In genomic region chr12:17239428-17239688, GRCm38 (mm10) we compare ENCODE assay signal across 19 mouse cellular contexts. TPM values are rescaled to one million over a fixed set of nuclear protein-coding genes. Genes with fewer than 3 reads are reported as not detected.
DNase-seq lines count a peak whose midpoint lies in the region; ATAC-seq and TF ChIP-seq lines count a peak whose summit lies in the region.
"Had no signal": no experiment of that assay in that cellular context is flagged by ENCODE, and none has a peak within 500 bp of the region (broad histone marks: within the 10 kb centered on the region; RNA-seq: fewer than 3 reads in every experiment).

No protein-coding gene starts in this region.

- TF ChIP-seq CTCF in left cerebral cortex, adult 2 months (IDR thresholded peaks at IDR 0.05): no peak

- intact Hi-C loops in left cerebral cortex, adult 2 months (cut with DNase I): no loop called here

- H3K4me1 ChIP-seq in forebrain, embryonic 10.5 days: peaks cover 31% of the 10 kb centered on the region
- H3K4me1 ChIP-seq in forebrain, embryonic 15.5 days: peaks cover 9% of the 10 kb centered on the region
- H3K4me1 ChIP-seq in limb, embryonic 11.5 days (ENCODE audit: control insufficient read depth, insufficient read depth, low read length): peaks cover 5% of the 10 kb centered on the region; the same call in 1 of the 2 replicates
- H3K4me1 ChIP-seq: heart, embryonic 10.5 days; lung, embryonic 15.5 days had no signal

- no peak overlapping the region for H3K4me2 ChIP-seq in forebrain, embryonic 15.5 days (replicated peaks)
- H3K4me2 ChIP-seq in limb, embryonic 11.5 days (ENCODE audit: low read depth, severe bottlenecking): no peak overlapping the region
- H3K4me2 ChIP-seq: hindbrain, embryonic 13.5 days; lung, embryonic 15.5 days; midbrain, embryonic 11.5 days had no signal

- H3K9me3 ChIP-seq in forebrain, embryonic 10.5 days: peaks cover 4% of the 10 kb centered on the region
- no peaks in the 10 kb centered on the region for H3K9me3 ChIP-seq in forebrain, embryonic 15.5 days
- H3K9me3 ChIP-seq in limb, embryonic 11.5 days (ENCODE audit: control insufficient read depth, low read length): peaks cover 3% of the 10 kb centered on the region; the same call in 1 of the 2 replicates
- H3K9me3 ChIP-seq: heart, embryonic 10.5 days; lung, embryonic 15.5 days had no signal

- no peak for ATAC-seq in forebrain, embryonic 15.5 days (replicated peaks)
- no peak for ATAC-seq in limb, embryonic 11.5 days (ENCODE audit: insufficient number of reproducible peaks, low FRiP score, low TSS enrichment, low read depth)
- ATAC-seq in megakaryocyte progenitor cell, adult 5-6 weeks (replicated peaks; ENCODE audit: poor library complexity): no peak
- ATAC-seq: Patski had no signal

- H3K27ac ChIP-seq in forebrain, embryonic 10.5 days: peak overlapping the region; percentile 79
- no peak overlapping the region for H3K27ac ChIP-seq in forebrain, embryonic 15.5 days (replicated peaks)
- peak overlapping the region; percentile 28; the same call in 1 of the 2 replicates for H3K27ac ChIP-seq in left cerebral cortex, adult 2 months
- H3K27ac ChIP-seq in limb, embryonic 11.5 days (replicated peaks; ENCODE audit: low read depth, low read length): peak overlapping the region; percentile 77
- H3K27ac ChIP-seq: hindbrain, embryonic 13.5 days; liver, embryonic 14.5 days; lung, embryonic 15.5 days; macrophage had no signal

- no peak overlapping the region for H3K4me3 ChIP-seq in forebrain, embryonic 10.5 days
- H3K4me3 ChIP-seq in forebrain, embryonic 15.5 days: no peak overlapping the region
- H3K4me3 ChIP-seq in left cerebral cortex, adult 2 months: no peak overlapping the region
- no peak overlapping the region for H3K4me3 ChIP-seq in limb, embryonic 11.5 days (ENCODE audit: low read depth, low read length)
- H3K4me3 ChIP-seq: erythroblast, embryonic 14.5 days; heart, embryonic 10.5 days; hindbrain, embryonic 13.5 days; lung, embryonic 15.5 days had no signal

- no peak overlapping the region for H3K9ac ChIP-seq in forebrain, embryonic 15.5 days (replicated peaks)
- H3K9ac ChIP-seq in limb, embryonic 11.5 days (ENCODE audit: low read length): no peak overlapping the region
- H3K9ac ChIP-seq: hindbrain, embryonic 13.5 days; liver, embryonic 14.5 days; lung, embryonic 15.5 days had no signal

- no peak for DNase-seq in forebrain, embryonic 10.5 days (ENCODE audit: extremely low spot score, low spot score)
- DNase-seq in left cerebral cortex, adult 2 months (ENCODE audit: extremely low spot score in 1 of 2, low spot score in 2 of 2): no peak
- no peak for DNase-seq in left cerebral cortex, adult 18-20 months (ENCODE audit: low spot score in 2 of 2)
- DNase-seq in limb, embryonic 11.5 days (ENCODE audit: low spot score): no peak
- no peak for DNase-seq in kidney, adult 8-10 months
- no peak for DNase-seq in cerebellum, postnatal 10 days
- DNase-seq: adrenal gland, adult 8-10 months; cerebellum, postnatal 14 days; right cerebral cortex, postnatal 4 days had no signal

- no peaks in the 10 kb centered on the region for H3K36me3 ChIP-seq in forebrain, embryonic 10.5 days (replicated peaks)
- H3K36me3 ChIP-seq in forebrain, embryonic 15.5 days: no peaks in the 10 kb centered on the region
- H3K36me3 ChIP-seq in limb, embryonic 11.5 days (ENCODE audit: control insufficient read depth, insufficient read depth, low read length): no peaks in the 10 kb centered on the region
- H3K36me3 ChIP-seq: heart, embryonic 10.5 days; hindbrain, embryonic 13.5 days; lung, embryonic 15.5 days had no signal

- H3K27me3 ChIP-seq in forebrain, embryonic 10.5 days (ENCODE audit: poor library complexity, severe bottlenecking): no peaks in the 10 kb centered on the region
- no peaks in the 10 kb centered on the region for H3K27me3 ChIP-seq in forebrain, embryonic 15.5 days
- H3K27me3 ChIP-seq in limb, embryonic 11.5 days (ENCODE audit: control insufficient read depth, insufficient read depth, low read length): no peaks in the 10 kb centered on the region
- H3K27me3 ChIP-seq: hindbrain, embryonic 13.5 days; lung, embryonic 15.5 days; Patski had no signal

RNA-seq across cellular contexts. Expression of gene Pdia6, which starts 27.0 kb away (rescaled TPM):
- 585 and 641 TPM in 2 replicates for polyA plus RNA-seq in forebrain, embryonic 10.5 days (2016; fragmentation: Nextera tagmentation; extraction: Ambion mirVana)
- polyA plus RNA-seq in forebrain, embryonic 15.5 days (2015; fragmentation: Nextera tagmentation; extraction: Ambion mirVana): 355 and 366 TPM in 2 replicates
- total RNA-seq in left cerebral cortex, adult 2 months (2021): 100 to 1,000 TPM; 137 to 144 TPM
- total RNA-seq in left cerebral cortex, adult 18-20 months (2021): 100 to 1,000 TPM; 144 to 148 TPM
- 604 and 618 TPM in 2 replicates for polyA plus RNA-seq in limb, embryonic 11.5 days (2014; fragmentation: Nextera tagmentation; extraction: Ambion mirVana)
- 343 TPM in 2 replicates for total RNA-seq in megakaryocyte progenitor cell, adult 5-6 weeks (2015)
- total RNA-seq in megakaryocyte progenitor cell, adult 5-6 weeks (2017): 606 and 634 TPM in 2 replicates
